In the genomic region with DNA sequence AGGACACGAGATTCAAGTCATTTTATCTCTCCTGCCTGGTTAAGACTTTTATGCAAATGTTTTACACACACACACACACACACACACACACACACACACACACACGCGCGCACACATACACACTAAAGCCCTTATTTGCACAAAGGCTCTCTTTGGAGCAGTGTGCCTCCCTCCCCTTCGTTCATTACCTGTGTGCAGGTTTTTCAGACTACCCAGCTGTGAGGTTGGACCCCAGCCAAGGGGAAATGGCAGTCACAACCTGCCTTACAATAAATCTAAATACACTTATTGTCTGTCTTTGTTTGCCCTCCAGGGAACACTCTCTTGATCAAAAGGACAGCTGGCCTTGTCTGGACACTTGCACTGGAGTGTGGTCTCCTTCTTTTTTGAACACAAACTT, we compare ENCODE assay signal across 12 mouse cellular contexts. TPM values are rescaled to one million over a fixed set of nuclear protein-coding genes. Genes with fewer than 3 reads are reported as not detected.
DNase-seq lines count a peak whose midpoint lies in the region; ATAC-seq and TF ChIP-seq lines count a peak whose summit lies in the region.
"Had no signal": no experiment of that assay in that cellular context is flagged by ENCODE, and none has a peak within 500 bp of the region (broad histone marks: within the 10 kb centered on the region; RNA-seq: fewer than 3 reads in every experiment).

No protein-coding gene starts in this region.

- no peak overlapping the region for H3K4me3 ChIP-seq in lung, embryonic 14.5 days (ENCODE audit: low read depth, low read length)
- H3K4me3 ChIP-seq in embryonic facial prominence, embryonic 14.5 days (ENCODE audit: low read depth, low read length) = no peak overlapping the region
- no peak overlapping the region for H3K4me3 ChIP-seq in intestine, postnatal 0 days (ENCODE audit: low read depth, low read length)
- H3K4me3 ChIP-seq: hindbrain, embryonic 13.5 days; myocyte had no signal

- TF ChIP-seq CTCF in lung, embryonic 14.5 days (IDR thresholded peaks at IDR 0.05; ENCODE audit: low read depth) = no peak
- no peak for TF ChIP-seq CTCF in intestine, postnatal 0 days (IDR thresholded peaks at IDR 0.05; ENCODE audit: low read depth)

- no peaks in the 10 kb centered on the region for H3K36me3 ChIP-seq in lung, embryonic 14.5 days (ENCODE audit: insufficient read depth)
- H3K36me3 ChIP-seq in embryonic facial prominence, embryonic 14.5 days (ENCODE audit: control insufficient read depth, insufficient read depth, low read length) = no peaks in the 10 kb centered on the region
- no peaks in the 10 kb centered on the region for H3K36me3 ChIP-seq in intestine, postnatal 0 days (ENCODE audit: control insufficient read depth, insufficient read depth)
- H3K36me3 ChIP-seq: hindbrain, embryonic 13.5 days had no signal

- DNase-seq in lung, embryonic 14.5 days = peak; percentile 69
- DNase-seq in lung, postnatal 25 days (ENCODE audit: low spot score) = no peak
- DNase-seq in embryonic facial prominence, embryonic 14.5 days (ENCODE audit: low spot score) = peak; percentile 82
- peak; percentile 31 for DNase-seq in lung, postnatal 10 days
- no peak for DNase-seq in layer of hippocampus, adult 9-11 months
- no peak for DNase-seq in testis, postnatal 10 days (ENCODE audit: low spot score)
- DNase-seq in cerebellum, adult 9-11 months = no peak
- DNase-seq: layer of hippocampus, postnatal 36 days had no signal

- peak; percentile 68 for ATAC-seq in lung, embryonic 14.5 days (ENCODE audit: insufficient read depth)
- peak; percentile 76 for ATAC-seq in embryonic facial prominence, embryonic 14.5 days (ENCODE audit: low read depth)
- peak; percentile 78 for ATAC-seq in intestine, postnatal 0 days

- H3K27ac ChIP-seq in lung, embryonic 14.5 days (ENCODE audit: low read depth) = no peak overlapping the region
- no peak overlapping the region for H3K27ac ChIP-seq in embryonic facial prominence, embryonic 14.5 days (replicated peaks; ENCODE audit: low read depth, low read length)
- H3K27ac ChIP-seq in intestine, postnatal 0 days (ENCODE audit: low read depth, low read length) = no peak overlapping the region; the same call in 1 of the 2 replicates
- H3K27ac ChIP-seq: hindbrain, embryonic 13.5 days; liver, embryonic 14.5 days had no signal

- no peaks in the 10 kb centered on the region for H3K4me1 ChIP-seq in lung, embryonic 14.5 days (ENCODE audit: insufficient read depth)
- peaks cover 18% of the 10 kb centered on the region for H3K4me1 ChIP-seq in embryonic facial prominence, embryonic 14.5 days (ENCODE audit: control insufficient read depth, insufficient read depth, low read length)
- H3K4me1 ChIP-seq in intestine, postnatal 0 days (replicated peaks; ENCODE audit: control insufficient read depth, insufficient read depth, low read length) = no peaks in the 10 kb centered on the region

- no peaks in the 10 kb centered on the region for H3K9me3 ChIP-seq in lung, embryonic 14.5 days (ENCODE audit: low read depth, low read length)
- H3K9me3 ChIP-seq in embryonic facial prominence, embryonic 14.5 days (ENCODE audit: control insufficient read depth, low read length) = no peaks in the 10 kb centered on the region
- H3K9me3 ChIP-seq in intestine, postnatal 0 days (ENCODE audit: control insufficient read depth) = no peaks in the 10 kb centered on the region
- H3K9me3 ChIP-seq: hindbrain, embryonic 13.5 days had no signal

- no peak overlapping the region for H3K4me2 ChIP-seq in lung, embryonic 14.5 days
- no peak overlapping the region for H3K4me2 ChIP-seq in embryonic facial prominence, embryonic 14.5 days (ENCODE audit: low read depth, low read length)
- H3K4me2 ChIP-seq in intestine, postnatal 0 days (replicated peaks; ENCODE audit: low read depth) = no peak overlapping the region
- H3K4me2 ChIP-seq: hindbrain, embryonic 13.5 days had no signal

- WGBS in lung, embryonic 14.5 days = 57% methylated on average over 5 of the region's 5 CpGs
- 71% methylated on average over 5 of the region's 5 CpGs for WGBS in embryonic facial prominence, embryonic 14.5 days
- 46% methylated on average over 5 of the region's 5 CpGs for WGBS in intestine, postnatal 0 days

- no peak overlapping the region for H3K9ac ChIP-seq in lung, embryonic 14.5 days
- H3K9ac ChIP-seq in embryonic facial prominence, embryonic 14.5 days (ENCODE audit: low read depth, low read length) = no peak overlapping the region
- no peak overlapping the region for H3K9ac ChIP-seq in intestine, postnatal 0 days (ENCODE audit: low read depth, low read length)
- H3K9ac ChIP-seq: hindbrain, embryonic 13.5 days; liver, embryonic 14.5 days had no signal

- H3K27me3 ChIP-seq in lung, embryonic 14.5 days (ENCODE audit: insufficient read depth, low read length) = no peaks in the 10 kb centered on the region
- H3K27me3 ChIP-seq in embryonic facial prominence, embryonic 14.5 days (replicated peaks; ENCODE audit: control insufficient read depth, insufficient read depth, low read length) = no peaks in the 10 kb centered on the region
- no peaks in the 10 kb centered on the region for H3K27me3 ChIP-seq in intestine, postnatal 0 days (replicated peaks; ENCODE audit: control insufficient read depth, insufficient read depth, low read length)
- H3K27me3 ChIP-seq: hindbrain, embryonic 13.5 days had no signal

RNA-seq across cellular contexts. Expression of a gene that starts 17.4 kb away (rescaled TPM):
- polyA plus RNA-seq in lung, embryonic 14.5 days (2014; fragmentation: Nextera tagmentation; extraction: Ambion mirVana) = 2.8 and 3.5 TPM in 2 replicates
- 3.4 and 3.9 TPM in 2 replicates for polyA plus RNA-seq in embryonic facial prominence, embryonic 14.5 days (2014; fragmentation: Nextera tagmentation; extraction: Ambion mirVana)
- polyA plus RNA-seq in intestine, postnatal 0 days (2015; fragmentation: Nextera tagmentation; extraction: Ambion mirVana) = 1.4 and 1.6 TPM in 2 replicates

Comparison
In these comparisons a context has a peak if more than half of its experiments do, and no peak if none do; other contexts are left out.
1. DNase-seq: peak in lung, embryonic 14.5 days (single experiment), embryonic facial prominence, embryonic 14.5 days (single experiment) and lung, postnatal 10 days (single experiment); none in lung, postnatal 25 days (single experiment), layer of hippocampus, adult 9-11 months (single experiment), testis, postnatal 10 days (single experiment) and cerebellum, adult 9-11 months (single experiment).
2. Peak in every context shown above with its lines, with median percentiles within 50 percentile points of each other: ATAC-seq.